Mouse (Mus musculus) stomach, embryonic 14.5 days (tissue): ENCODE measurements around the gene Tbx6. TPM values are rescaled to one million over a fixed set of nuclear protein-coding genes. Genes with fewer than 3 reads are reported as not detected.

ENCODE experiments used
- ATAC-seq: fragments of 200-750 bp; cut with Nextera tagmentation; 2 replicates; pipeline ENCODE4 v1.8.0; 2017; ENCODE audit warnings: low read depth, moderate TSS enrichment; ENCODE audit not compliant: insufficient number of reproducible peaks, insufficient read depth, low FRiP score
- H3K27ac ChIP-seq: fragments of 300-500 bp; sonication (generic); 2 replicates; pipeline ENCODE4 v1.5.1; 2014; ENCODE audit warnings: mild to moderate bottlenecking, low read length, moderate library complexity, mixed read lengths
- H3K27me3 ChIP-seq: fragments of 300-500 bp; sonication (generic); 2 replicates; pipeline ENCODE4 v1.6.1; 2014; ENCODE audit warnings: low read length, control low read depth, mixed read lengths; ENCODE audit not compliant: control insufficient read depth, insufficient read depth
- H3K36me3 ChIP-seq: fragments of 300-500 bp; sonication (generic); 2 replicates; pipeline ENCODE4 v1.6.1; 2014; ENCODE audit warnings: mild to moderate bottlenecking, control low read depth, low read length, moderate library complexity, mixed read lengths; ENCODE audit not compliant: control insufficient read depth, insufficient read depth
- H3K4me1 ChIP-seq: fragments of 300-500 bp; sonication (generic); 2 replicates; pipeline ENCODE4 v1.6.1; 2014; ENCODE audit warnings: low read length, control low read depth, mixed read lengths; ENCODE audit not compliant: control insufficient read depth, insufficient read depth
- H3K4me2 ChIP-seq: fragments of 300-500 bp; sonication (generic); replicated peaks from 2 replicates; pipeline ENCODE4 v1.6.1; 2014; ENCODE audit warnings: low read depth, low read length, control low read depth
- H3K4me3 ChIP-seq: fragments of 300-500 bp; sonication (generic); 2 replicates; pipeline ENCODE4 v1.5.1; 2014; ENCODE audit warnings: low read depth, low read length, control low read depth
- H3K9ac ChIP-seq: fragments of 300-500 bp; sonication (generic); replicated peaks from 2 replicates; pipeline ENCODE4 v1.6.1; 2014; ENCODE audit warnings: low read depth, mild to moderate bottlenecking, control low read depth, low read length, moderate library complexity, mixed read lengths
- H3K9me3 ChIP-seq: fragments of 300-500 bp; sonication (generic); 2 replicates; pipeline ENCODE4 v1.6.1; 2016; ENCODE audit warnings: low read depth, low read length, control low read depth; ENCODE audit not compliant: control insufficient read depth
- WGBS: fragments of 180-500 bp; shearing (Covaris S2); extraction: QIAGEN DNeasy Blood & Tissue Kit; methylation state at CpG from one replicate; pipeline ENCODE4 v1.1.7; 2014; 5-methylcytosine and 5-hydroxymethylcytosine counted together
- polyA plus RNA-seq: library from polyadenylated mRNA; unstranded; fragments of >200 nt; fragmentation: Nextera tagmentation; extraction: Ambion mirVana; gene quantifications from 2 replicates; pipeline ENCODE4 v1.2.1, GENCODE M21; 2014

Gene Tbx6
- polyA plus RNA-seq, 1 experiment from 2014 or later, result 0.56 TPM

DNA sequence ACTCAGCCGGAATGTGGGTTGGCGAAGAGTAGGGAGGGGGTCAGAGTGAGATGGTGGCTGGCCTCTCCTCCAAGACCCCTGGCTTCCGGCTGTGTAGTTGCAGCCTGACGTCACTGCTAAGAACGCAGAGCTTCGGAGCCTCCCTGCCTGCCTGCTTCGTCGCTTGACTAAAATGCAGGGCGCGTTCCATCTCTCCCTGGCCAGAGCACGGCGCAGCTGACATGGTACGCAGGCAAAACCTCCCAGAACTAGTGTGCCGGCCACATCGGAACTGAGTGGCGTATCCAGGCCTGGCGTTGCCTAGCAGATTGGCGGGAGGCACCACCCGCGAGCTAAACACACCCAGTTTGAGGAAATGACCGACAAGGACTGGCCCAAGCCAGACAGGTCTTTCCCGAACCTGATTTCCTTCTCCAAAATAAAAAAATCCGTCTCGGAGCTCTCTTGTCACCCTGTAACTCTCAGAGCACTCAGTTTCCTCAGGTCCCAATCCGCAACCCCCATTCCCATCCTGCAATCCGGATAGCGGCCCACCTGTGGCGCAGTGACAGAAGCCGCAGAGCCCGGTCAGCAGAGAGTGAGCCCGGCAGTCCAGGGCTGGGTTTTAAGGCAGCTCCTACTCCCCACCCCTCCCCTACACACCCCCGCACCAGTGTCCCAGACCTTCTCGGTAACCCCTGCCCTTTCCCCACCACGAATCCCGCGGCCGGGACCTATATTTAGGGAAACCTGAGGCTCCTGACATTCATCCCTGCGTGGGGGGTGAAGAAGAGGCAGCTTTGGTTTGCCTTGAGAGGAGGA is 18.4 kb downstream of the Tbx6 start:
- H3K4me2 ChIP-seq, result peak overlapping the region; percentile 79
- WGBS, result 1% methylated on average over 36 of the region's 38 CpGs
- H3K4me1 ChIP-seq, result peaks cover 32% of the 10 kb centered on the region
- H3K27ac ChIP-seq, result peak overlapping the region; percentile 98
- H3K9me3 ChIP-seq, result no peaks in the 10 kb centered on the region
- H3K36me3 ChIP-seq, result peaks cover 27% of the 10 kb centered on the region
- H3K4me3 ChIP-seq, result peak overlapping the region; percentile 80
- H3K9ac ChIP-seq, result peak overlapping the region; percentile 41
- ATAC-seq, result peak; percentile 87
- H3K27me3 ChIP-seq, result no peaks in the 10 kb centered on the region

DNA sequence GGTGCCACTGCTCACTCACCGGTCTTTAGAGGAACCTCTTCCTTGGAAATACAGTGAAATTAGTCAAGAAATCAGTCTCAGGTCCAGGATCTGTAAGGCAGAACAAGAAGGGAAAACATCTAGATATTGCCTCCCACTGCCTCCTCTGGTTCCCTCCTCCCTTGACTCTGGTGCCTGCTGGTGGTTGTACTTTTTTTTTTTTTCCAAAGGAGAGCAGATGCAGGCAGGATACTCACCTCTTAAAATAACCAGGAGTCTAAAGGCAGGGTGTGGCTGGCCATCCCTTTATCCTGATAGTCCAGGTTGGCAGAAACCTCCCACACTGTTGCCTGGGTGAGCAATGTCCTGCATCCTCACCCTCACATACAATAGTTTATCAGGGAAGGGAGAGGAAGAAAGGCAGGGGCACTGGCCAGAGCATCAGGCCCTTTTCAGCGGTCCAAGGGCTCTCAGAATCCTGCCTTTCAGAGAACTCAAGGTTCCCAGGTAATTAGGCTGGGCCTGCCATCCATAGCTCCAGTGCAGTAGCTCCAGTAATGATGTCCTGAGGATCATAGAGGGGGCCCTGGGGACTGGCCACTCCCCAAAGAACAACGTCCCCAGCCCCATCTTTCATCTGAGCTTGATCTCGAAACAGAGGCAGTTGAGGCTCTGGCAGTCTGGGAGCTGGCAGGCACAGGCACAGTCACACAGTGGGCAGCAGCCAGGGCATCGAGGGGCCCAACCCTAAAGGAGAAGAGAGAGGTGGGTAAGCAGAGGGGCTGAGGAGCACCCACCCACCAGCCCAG is 19.2 kb downstream of the Tbx6 start:
- WGBS, result 51% methylated on average over 5 of the region's 5 CpGs
- peak overlapping the region; percentile 98 for H3K27ac ChIP-seq
- no peaks in the 10 kb centered on the region for H3K27me3 ChIP-seq

DNA sequence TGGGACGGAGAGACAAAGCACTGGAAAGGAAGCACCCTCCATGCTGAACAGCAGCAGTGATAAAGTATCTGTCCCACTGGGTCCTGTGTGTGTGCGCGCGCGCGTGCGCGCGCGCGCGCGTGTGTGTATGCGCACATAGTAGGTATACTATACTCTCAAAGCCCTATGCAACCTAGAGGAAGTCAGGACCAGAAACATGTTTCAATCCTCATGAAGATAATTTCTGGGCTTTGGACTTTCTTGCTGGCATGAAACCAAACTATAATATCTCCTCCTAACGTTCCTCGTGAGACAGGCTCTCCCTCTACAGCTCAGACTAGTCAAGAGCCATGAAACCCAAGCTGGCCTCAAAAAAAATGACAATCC is 19.8 kb downstream of the Tbx6 start:
- Histone ChIP-seq H3K9me3 (no peaks in the 10 kb centered on the region), H3K9ac (no peak overlapping the region), H3K27ac (no peak overlapping the region), H3K27me3 (no peaks in the 10 kb centered on the region), H3K36me3 (peaks cover 14% of the 10 kb centered on the region), H3K4me2 (no peak overlapping the region), H3K4me1 (peaks cover 32% of the 10 kb centered on the region), H3K4me3 (no peak overlapping the region)
- no peak for ATAC-seq
- 91% methylated on average over 16 of the region's 16 CpGs for WGBS

More for the DNA sequence above, 19.2 kb downstream of the Tbx6 start:
- H3K9me3 ChIP-seq, result no peaks in the 10 kb centered on the region
- peaks cover 32% of the 10 kb centered on the region for H3K4me1 ChIP-seq
- peak overlapping the region; percentile 79 for H3K4me2 ChIP-seq
- H3K36me3 ChIP-seq, result peaks cover 19% of the 10 kb centered on the region
- peak overlapping the region; percentile 80 for H3K4me3 ChIP-seq
- peak overlapping the region; percentile 41 for H3K9ac ChIP-seq
- no peak for ATAC-seq

DNA sequence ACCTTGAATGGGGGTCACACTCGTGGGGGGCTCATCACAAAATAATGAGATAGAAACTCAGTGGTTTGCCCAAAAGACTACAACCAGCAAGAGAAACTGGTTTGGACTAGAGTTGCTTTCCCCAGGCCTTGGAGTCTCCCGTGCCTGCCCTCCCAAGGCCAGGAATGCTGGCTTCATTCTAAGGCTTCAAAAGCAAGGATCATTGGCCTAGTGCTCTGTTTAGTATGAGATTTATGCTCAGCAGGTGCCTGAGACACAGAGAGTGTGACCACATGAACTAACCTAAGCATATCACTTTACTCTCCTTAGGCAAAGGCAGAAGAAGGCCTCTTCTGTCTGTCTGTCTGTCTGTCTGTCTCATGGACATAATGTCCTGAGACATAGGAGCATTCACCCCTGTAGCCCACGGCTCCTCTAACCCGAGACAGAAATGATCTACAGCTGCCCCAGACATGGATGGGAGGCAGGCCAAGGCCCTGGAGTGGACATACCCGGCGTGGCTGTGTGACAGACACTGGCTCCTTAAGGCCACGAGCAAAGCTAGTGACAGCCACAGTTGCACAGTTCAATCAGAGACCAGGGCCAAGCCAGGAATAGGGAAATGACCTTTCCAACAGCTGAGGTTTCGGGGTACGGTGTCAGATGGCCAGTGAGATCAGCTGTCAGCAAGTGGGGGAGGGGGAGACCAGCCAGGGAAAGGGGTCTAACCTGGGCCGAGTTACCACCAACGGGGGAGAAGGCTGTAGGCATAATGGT is 21.0 kb downstream of the Tbx6 start:
- no peak overlapping the region for H3K4me2 ChIP-seq
- WGBS, result 71% methylated on average over 11 of the region's 11 CpGs
- H3K27ac ChIP-seq, result peak overlapping the region; percentile 39; the same call in 1 of the 2 replicates
- no peak overlapping the region for H3K4me3 ChIP-seq
- H3K27me3 ChIP-seq, result no peaks in the 10 kb centered on the region
- H3K9me3 ChIP-seq, result no peaks in the 10 kb centered on the region
- peaks cover 2% of the 10 kb centered on the region; the same call in 1 of the 2 replicates for H3K36me3 ChIP-seq
- no peak for ATAC-seq
- peaks cover 29% of the 10 kb centered on the region for H3K4me1 ChIP-seq
- H3K9ac ChIP-seq, result no peak overlapping the region

DNA sequence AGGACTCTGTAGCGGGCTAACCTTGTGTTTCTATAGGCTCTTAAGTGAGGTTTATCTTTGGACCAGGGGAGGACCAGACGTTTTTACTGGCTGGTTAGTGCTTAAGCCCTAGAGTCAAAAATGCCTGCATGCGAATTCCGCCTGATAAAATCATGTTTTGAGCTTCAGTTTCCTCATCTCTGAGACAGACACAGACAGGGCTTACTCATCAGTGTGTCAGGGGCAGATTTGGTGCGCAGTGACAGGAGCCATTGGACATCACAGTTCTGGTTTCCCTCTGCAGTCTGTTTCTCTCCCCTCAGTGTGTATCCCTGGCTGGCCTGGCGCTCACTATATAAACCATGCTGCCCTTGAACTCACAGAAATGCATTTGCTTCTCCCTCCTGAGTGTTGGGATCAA is 21.9 kb downstream of the Tbx6 start:
- Histone ChIP-seq H3K4me3 (no peak overlapping the region), H3K27ac (peak overlapping the region; percentile 58)
- WGBS, result 60% methylated on average over 6 of the region's 6 CpGs

DNA sequence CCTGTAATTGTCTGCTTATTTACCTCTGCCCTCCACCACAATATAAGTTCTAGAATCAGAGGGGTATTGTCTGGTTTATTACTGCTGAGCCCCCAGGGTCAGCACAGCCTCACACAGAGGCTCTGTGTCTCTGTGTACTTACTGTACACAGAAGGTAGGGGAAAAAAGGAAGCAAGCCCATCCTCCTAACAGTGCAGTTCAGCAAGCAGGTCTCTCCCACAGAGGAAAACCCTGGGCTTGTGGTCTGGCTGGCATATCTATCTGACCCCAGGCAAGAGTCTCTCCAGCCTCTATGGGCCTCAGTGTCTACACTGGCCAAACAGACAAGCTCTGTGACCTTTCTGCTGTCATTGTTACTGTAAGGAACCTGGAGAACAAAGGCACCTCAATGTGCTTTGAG is 22.5 kb downstream of the Tbx6 start:
- Histone ChIP-seq H3K4me3 (no peak overlapping the region), H3K27ac (peak overlapping the region; percentile 58), H3K4me1 (peaks cover 36% of the 10 kb centered on the region), H3K36me3 (no peaks in the 10 kb centered on the region; the same call in 1 of the 2 replicates), H3K27me3 (no peaks in the 10 kb centered on the region), H3K4me2 (no peak overlapping the region), H3K9me3 (no peaks in the 10 kb centered on the region), H3K9ac (0 out of 2 replicates have a peak overlapping the region, but pooled peaks have one; percentile 21)
- no peak for ATAC-seq

More for the DNA sequence above, 21.9 kb downstream of the Tbx6 start:
- no peak overlapping the region for H3K4me2 ChIP-seq
- H3K9me3 ChIP-seq, result no peaks in the 10 kb centered on the region
- no peak for ATAC-seq
- no peak overlapping the region for H3K9ac ChIP-seq
- peaks cover 32% of the 10 kb centered on the region for H3K4me1 ChIP-seq
- no peaks in the 10 kb centered on the region for H3K27me3 ChIP-seq
- H3K36me3 ChIP-seq, result no peaks in the 10 kb centered on the region; the same call in 1 of the 2 replicates

DNA sequence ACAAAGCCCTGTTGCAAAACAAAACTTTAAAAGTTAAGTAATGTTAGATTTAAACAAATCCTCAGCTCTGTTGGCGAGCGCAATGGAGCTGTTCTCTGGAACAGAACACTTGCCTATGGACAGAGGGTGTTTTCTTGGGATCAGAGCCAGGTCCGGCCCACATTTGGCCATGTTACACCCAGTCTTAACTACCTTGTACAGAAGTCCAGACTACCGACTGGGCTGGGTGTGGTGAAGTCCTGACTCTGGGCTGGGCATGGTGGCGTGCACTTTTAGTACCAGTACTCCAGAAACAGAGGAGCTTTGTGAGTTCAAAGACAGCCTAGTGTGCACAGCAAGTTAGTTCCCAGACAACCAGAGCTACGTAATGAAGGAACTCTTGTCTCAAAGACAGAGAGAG is 25.7 kb downstream of the Tbx6 start:
- Histone ChIP-seq H3K27ac (no peak overlapping the region), H3K9me3 (no peaks in the 10 kb centered on the region), H3K4me3 (no peak overlapping the region), H3K4me2 (no peak overlapping the region), H3K36me3 (no peaks in the 10 kb centered on the region; the same call in 1 of the 2 replicates), H3K9ac (no peak overlapping the region), H3K4me1 (peaks cover 22% of the 10 kb centered on the region), H3K27me3 (no peaks in the 10 kb centered on the region)
- no peak for ATAC-seq
- 65% methylated on average over 6 of the region's 6 CpGs for WGBS

DNA sequence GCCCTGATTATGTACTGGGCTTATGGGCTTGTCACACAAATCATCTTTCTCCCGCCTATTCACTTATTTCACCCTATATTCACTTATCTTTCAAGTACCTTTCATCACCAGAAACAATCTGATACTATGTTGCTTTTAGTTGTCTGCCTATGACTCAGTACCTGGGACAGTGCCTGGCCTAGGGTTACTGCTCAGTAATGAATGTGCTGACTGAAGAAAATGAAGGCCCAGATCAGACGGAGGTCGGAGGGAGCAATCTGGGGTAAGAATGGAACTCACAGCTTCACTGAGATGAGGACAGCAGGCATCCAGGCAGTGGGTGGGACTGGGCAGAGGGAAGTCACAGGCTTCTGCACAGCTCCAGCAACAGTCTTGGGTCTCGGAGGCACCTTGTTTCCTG is 26.1 kb downstream of the Tbx6 start:
- Histone ChIP-seq H3K4me1 (peaks cover 22% of the 10 kb centered on the region), H3K27me3 (no peaks in the 10 kb centered on the region), H3K36me3 (no peaks in the 10 kb centered on the region; the same call in 1 of the 2 replicates), H3K27ac (no peak overlapping the region), H3K9ac (peak overlapping the region; percentile 67; the same call in 1 of the 2 replicates), H3K4me2 (peak overlapping the region; percentile 85), H3K9me3 (no peaks in the 10 kb centered on the region), H3K4me3 (no peak overlapping the region)
- no peak for ATAC-seq
- 63% methylated on average over 4 of the region's 4 CpGs for WGBS
